Mouse (Mus musculus) myocyte (in vitro differentiated cells): ENCODE data around the gene Dnal1. TPM values are rescaled to one million over a fixed set of nuclear protein-coding genes. Genes with fewer than 3 reads are reported as not detected.

Source experiments
- H3K27me3 ChIP-seq: one replicate; pipeline ENCODE4 v1.6.1; 2011; ENCODE audit not compliant: control insufficient read depth, insufficient read depth, insufficient read length
- H3K36me3 ChIP-seq: one replicate; pipeline ENCODE4 v1.6.1; 2011; ENCODE audit not compliant: control insufficient read depth, insufficient read depth
- H3K4me2 ChIP-seq: one replicate; pipeline ENCODE4 v1.6.1; 2011; ENCODE audit warnings: low read depth, control low read depth
- H3K4me3 ChIP-seq: one replicate; pipeline ENCODE4 v1.5.1; 2011; ENCODE audit warnings: mild to moderate bottlenecking, control low read depth, moderate library complexity
- H3K79me2 ChIP-seq: one replicate; pipeline ENCODE4 v1.6.1; 2011; ENCODE audit not compliant: control insufficient read depth, insufficient read depth
- H3ac ChIP-seq: one replicate; pipeline ENCODE4 v1.6.1; 2011; ENCODE audit not compliant: control insufficient read depth, insufficient read length
- CEBPB ChIP-seq: IDR thresholded peaks from 2 replicates; pipeline ENCODE4 v1.6.1; 2011; ENCODE audit warnings: mild to moderate bottlenecking, moderate library complexity; ENCODE audit not compliant: poor library complexity, insufficient read depth, severe bottlenecking
- E2F4 ChIP-seq: IDR thresholded peaks from one replicate; pipeline ENCODE4 v1.6.1; 2011; ENCODE audit warnings: mild to moderate bottlenecking, control low read depth, moderate library complexity; ENCODE audit not compliant: insufficient read depth
- MAX ChIP-seq: IDR thresholded peaks from one replicate; pipeline ENCODE4 v1.6.1; 2011; ENCODE audit warnings: low read depth, mild to moderate bottlenecking, control low read depth
- MYOD1 ChIP-seq, 3 experiments: IDR thresholded peaks; one replicate each; pipeline ENCODE4 v1.6.1; 2011; ENCODE audit warnings: control low read depth in 2 of 3, low read depth in 2 of 3, mild to moderate bottlenecking in 2 of 3, moderate library complexity in 1 of 3; ENCODE audit not compliant: insufficient read length in 2 of 3, control insufficient read depth in 1 of 3
- MYOG ChIP-seq, 3 experiments: IDR thresholded peaks; one replicate each; pipeline ENCODE4 v1.6.1; 2011; ENCODE audit warnings: control low read depth in 2 of 3, low read depth in 2 of 3, mild to moderate bottlenecking in 2 of 3; ENCODE audit not compliant: insufficient read length in 2 of 3, control insufficient read depth in 1 of 3, insufficient read depth in 1 of 3
- POLR2A ChIP-seq: IDR thresholded peaks from one replicate; pipeline ENCODE4 v1.6.1; 2011; ENCODE audit warnings: low read depth, mild to moderate bottlenecking, control low read depth, moderate library complexity; ENCODE audit not compliant: insufficient read length
- POLR2AphosphoS2 ChIP-seq: IDR thresholded peaks from one replicate; pipeline ENCODE4 v1.6.1; 2011; ENCODE audit warnings: low read depth, control low read depth; ENCODE audit not compliant: insufficient read length
- REST ChIP-seq: IDR thresholded peaks from one replicate; pipeline ENCODE4 v1.6.1; 2011; ENCODE audit warnings: mild to moderate bottlenecking, control low read depth, moderate library complexity; ENCODE audit not compliant: insufficient read depth, insufficient read length
- SRF ChIP-seq: IDR thresholded peaks from one replicate; pipeline ENCODE4 v1.6.1; 2011; ENCODE audit warnings: low read depth; ENCODE audit not compliant: control insufficient read depth, insufficient read length
- TCF12 ChIP-seq: IDR thresholded peaks from one replicate; pipeline ENCODE4 v1.6.1; 2011; ENCODE audit warnings: mild to moderate bottlenecking, control low read depth; ENCODE audit not compliant: poor library complexity, insufficient read depth, severe bottlenecking
- TCF3 ChIP-seq: IDR thresholded peaks from one replicate; pipeline ENCODE4 v1.6.1; 2011; ENCODE audit warnings: low read depth, control low read depth; ENCODE audit not compliant: insufficient read length
- USF1 ChIP-seq: IDR thresholded peaks from one replicate; pipeline ENCODE4 v1.6.1; 2011; ENCODE audit warnings: low read depth, mild to moderate bottlenecking, control low read depth, moderate library complexity
- polyA plus RNA-seq: library from polyadenylated mRNA; unstranded; fragments of >200 nt; fragmentation: generic; extraction: Trizol; gene quantifications from one replicate; pipeline ENCODE4 v1.2.1, GENCODE M21; 2012; ENCODE audit warnings: missing spikeins

Dnal1 gene
- polyA plus RNA-seq, 1 experiment, result 11.4 TPM

DNA sequence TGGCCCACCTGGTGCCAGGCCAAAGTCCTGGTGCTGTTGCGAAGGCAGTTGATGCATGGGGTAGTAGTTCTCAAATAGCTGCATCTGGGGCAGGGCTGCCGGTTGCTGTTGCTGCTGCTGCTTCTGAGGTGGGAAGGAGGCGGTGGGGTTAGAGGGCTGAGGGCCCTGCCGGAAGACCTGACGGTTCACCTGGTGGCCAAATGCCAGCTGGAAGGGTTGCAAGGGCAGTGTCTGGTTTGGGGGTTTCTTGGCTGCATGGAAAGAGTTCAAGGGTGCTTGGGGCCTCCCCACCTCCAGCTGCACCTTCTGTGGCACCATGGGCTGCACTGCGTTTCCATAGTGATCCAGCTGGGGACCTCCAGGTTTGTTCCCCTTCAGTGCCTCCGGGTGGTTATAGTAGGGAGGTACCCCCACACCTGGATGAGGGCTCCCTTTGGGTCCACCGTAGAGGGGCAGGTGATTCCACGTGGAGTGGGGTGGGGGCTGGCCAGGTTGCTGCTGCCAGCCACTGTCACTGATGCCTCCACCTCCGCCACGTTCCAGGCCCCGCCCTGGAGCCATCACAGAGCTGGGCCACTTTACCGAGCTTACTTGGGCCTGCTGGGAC is 59.2 kb downstream of the Dnal1 start:
- H3K79me2 ChIP-seq, result peaks cover 87% of the 10 kb centered on the region
- TF ChIP-seq SRF, result no peak
- TF ChIP-seq E2F4, result no peak
- no peak for TF ChIP-seq USF1
- TF ChIP-seq POLR2AphosphoS2, result peak; percentile 28
- TF ChIP-seq POLR2A, result no peak
- H3K27me3 ChIP-seq, result no peaks in the 10 kb centered on the region
- H3K4me2 ChIP-seq, result no peak overlapping the region
- H3ac ChIP-seq, result no peak overlapping the region
- H3K4me3 ChIP-seq, result no peak overlapping the region
- peaks cover 20% of the 10 kb centered on the region for H3K36me3 ChIP-seq

DNA sequence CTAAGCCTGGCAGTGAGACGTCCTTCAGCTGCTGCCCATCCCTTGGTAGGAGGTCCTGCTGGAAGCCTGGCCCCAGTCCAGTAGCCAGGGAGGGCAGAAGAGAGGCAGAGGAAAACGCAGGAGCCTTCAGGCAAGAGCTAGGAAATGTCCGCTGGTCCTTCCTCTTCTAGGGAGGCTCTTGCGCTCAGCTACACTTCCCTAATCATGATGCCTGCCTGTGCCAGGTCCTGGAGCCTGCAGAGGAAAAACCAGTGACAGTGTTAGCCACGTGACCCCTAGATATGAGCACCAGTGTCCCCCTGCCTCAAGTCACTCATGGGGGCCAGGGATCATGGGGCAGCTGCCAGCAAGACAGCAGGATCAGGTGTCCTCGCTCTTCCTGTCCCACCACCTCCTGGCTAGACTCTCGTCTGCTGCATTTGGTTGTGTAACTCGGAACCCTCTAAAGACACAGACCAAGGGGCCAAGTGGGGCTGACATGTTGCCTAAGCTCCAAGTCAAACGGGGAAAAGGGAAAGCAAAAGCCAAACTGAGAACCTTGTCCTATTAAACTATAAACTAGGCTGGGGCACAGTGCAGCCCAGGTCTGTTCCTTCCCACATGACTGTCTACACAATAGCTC is 60.1 kb downstream of the Dnal1 start:
- Histone ChIP-seq H3K79me2 (peaks cover 87% of the 10 kb centered on the region), H3K36me3 (peaks cover 20% of the 10 kb centered on the region), H3K4me3 (no peak overlapping the region), H3K27me3 (no peaks in the 10 kb centered on the region), H3K4me2 (peak overlapping the region; percentile 22), H3ac (no peak overlapping the region)
- TF ChIP-seq SRF (no peak), MYOD1 (IDR thresholded peaks at IDR 0.05; ENCODE audit: control insufficient read depth in 1 of 3, insufficient read length in 2 of 3, low read depth in 2 of 3) (no peak), USF1 (no peak), MAX (no peak), CEBPB (no peak), MYOG (IDR thresholded peaks at IDR 0.05; ENCODE audit: control insufficient read depth in 1 of 3, insufficient read depth in 1 of 3, insufficient read length in 2 of 3, low read depth in 2 of 3) (peak in 1 of 3 experiments; percentile 20), TCF12 (no peak)

DNA sequence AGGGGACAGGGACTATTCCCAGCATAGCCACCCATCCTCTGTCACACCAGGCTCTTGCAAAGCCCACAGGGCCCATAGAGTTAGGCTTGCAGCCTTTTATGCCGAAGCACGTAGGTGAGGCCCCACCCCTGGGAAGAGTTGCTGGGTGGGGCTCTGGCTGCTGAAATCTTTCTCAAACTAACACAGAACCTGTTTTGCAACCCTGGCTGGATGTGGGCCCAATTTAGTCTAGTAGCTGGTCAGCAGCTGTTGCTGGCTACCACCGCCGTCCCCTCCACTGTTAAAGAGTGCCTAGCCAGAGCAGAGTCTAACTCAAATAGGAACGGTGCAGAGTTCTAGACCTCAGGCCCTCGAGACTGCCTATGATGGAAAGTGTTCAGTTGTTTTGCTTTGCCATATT is 60.7 kb downstream of the Dnal1 start:
- peak overlapping the region; percentile 98 for H3K4me2 ChIP-seq
- TF ChIP-seq SRF (no peak), E2F4 (no peak), POLR2A (no peak), MYOD1 (IDR thresholded peaks at IDR 0.05; ENCODE audit: control insufficient read depth in 1 of 3, insufficient read length in 2 of 3, low read depth in 2 of 3) (peak; percentile 69 to 87 (median 71)), MAX (no peak), TCF12 (no peak), USF1 (no peak), REST (no peak), MYOG (IDR thresholded peaks at IDR 0.05; ENCODE audit: control insufficient read depth in 1 of 3, insufficient read depth in 1 of 3, insufficient read length in 2 of 3, low read depth in 2 of 3) (peak; percentile 24 to 86 (median 73)), POLR2AphosphoS2 (no peak), TCF3 (no peak), CEBPB (peak; percentile 66)
- H3ac ChIP-seq, result no peak overlapping the region
- peaks cover 87% of the 10 kb centered on the region for H3K79me2 ChIP-seq
- H3K36me3 ChIP-seq, result peaks cover 20% of the 10 kb centered on the region
- no peaks in the 10 kb centered on the region for H3K27me3 ChIP-seq
- peak overlapping the region; percentile 21 for H3K4me3 ChIP-seq

DNA sequence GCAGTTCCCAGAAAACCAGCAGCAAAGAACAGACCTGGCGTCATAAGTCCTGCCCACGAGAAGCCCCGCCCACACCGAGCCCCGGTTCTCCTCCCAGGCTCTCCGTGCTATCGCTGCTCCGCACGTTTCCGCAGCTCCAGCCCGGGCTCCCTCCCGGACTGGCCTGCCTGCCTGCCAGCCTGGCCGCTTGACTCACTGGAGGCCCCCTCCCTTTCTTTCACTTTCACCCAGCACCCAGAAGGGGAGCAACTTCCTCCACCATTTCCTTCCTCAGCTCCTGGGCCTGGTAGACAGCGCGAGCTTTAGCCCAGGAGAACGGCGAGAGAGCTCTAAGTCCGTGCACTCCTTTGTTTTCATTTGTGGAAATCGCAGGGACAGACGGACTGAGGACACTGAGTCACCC is 61.5 kb downstream of the Dnal1 start:
- no peak for TF ChIP-seq TCF3
- no peak for TF ChIP-seq POLR2AphosphoS2
- TF ChIP-seq TCF12, result no peak
- no peak for TF ChIP-seq SRF
- no peak for TF ChIP-seq REST
- no peak for TF ChIP-seq E2F4
- peak; percentile 49 for TF ChIP-seq POLR2A
- Histone ChIP-seq H3K4me3 (peak overlapping the region; percentile 21), H3K79me2 (peaks cover 87% of the 10 kb centered on the region), H3K36me3 (peaks cover 20% of the 10 kb centered on the region), H3K4me2 (peak overlapping the region; percentile 98), H3K27me3 (no peaks in the 10 kb centered on the region), H3ac (no peak overlapping the region)

DNA sequence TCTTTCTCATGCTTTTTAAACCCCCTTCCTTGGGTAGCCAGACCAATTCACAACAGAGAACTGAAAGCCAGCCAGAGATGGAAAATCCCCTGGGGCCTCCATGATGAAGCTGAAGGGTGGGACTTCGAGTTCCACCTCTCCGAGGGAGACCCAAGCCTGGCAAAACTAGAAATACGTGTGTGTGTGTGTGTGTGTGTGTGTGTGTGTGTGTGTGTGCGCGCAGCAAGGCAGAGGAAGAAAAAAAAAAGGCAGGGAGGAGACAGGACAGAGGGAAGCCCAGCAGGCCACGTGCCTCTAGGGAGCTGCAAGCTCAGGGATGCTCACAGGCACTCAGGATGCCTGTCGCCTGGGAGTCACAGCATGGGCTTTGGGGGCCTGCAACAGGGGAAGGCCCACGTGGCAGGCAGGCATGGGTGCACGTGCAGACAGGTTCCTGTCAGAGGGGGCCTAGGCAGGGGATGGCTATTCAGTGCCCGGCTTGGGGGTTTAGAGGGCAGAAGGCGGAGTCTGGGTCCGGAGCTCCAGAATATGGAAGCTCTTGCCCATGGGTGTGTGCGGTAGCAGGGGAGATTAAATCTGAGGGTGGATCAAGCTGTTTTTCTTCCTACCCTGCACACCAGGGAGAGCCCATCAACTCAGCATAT is 62.1 kb downstream of the Dnal1 start:
- peak overlapping the region; percentile 21 for H3K4me3 ChIP-seq
- peak overlapping the region; percentile 98 for H3K4me2 ChIP-seq
- H3K27me3 ChIP-seq, result no peaks in the 10 kb centered on the region
- H3K36me3 ChIP-seq, result peaks cover 16% of the 10 kb centered on the region
- no peak overlapping the region for H3ac ChIP-seq
- TF ChIP-seq USF1 (peak; percentile 67), CEBPB (no peak), POLR2A (peak; percentile 17), E2F4 (no peak), SRF (no peak), TCF12 (no peak), POLR2AphosphoS2 (no peak)
- peaks cover 87% of the 10 kb centered on the region for H3K79me2 ChIP-seq
